Mouse (Mus musculus): Measurements from ENCODE around the gene Cul7. TPM values are rescaled to one million over a fixed set of nuclear protein-coding genes. Genes with fewer than 3 reads are reported as not detected.

The Cul7 gene
- total and polyA plus RNA-seq, 2 experiments from 2014 or later, result 20.6 to 95.5 TPM

- peak within 1 kb of the TSS; percentile 69 for H3K9ac ChIP-seq (replicated peaks; ENCODE audit: low read depth, low read length)
- peaks cover 49% of the 10 kb centered on the region for H3K36me3 ChIP-seq (replicated peaks; ENCODE audit: control insufficient read depth, insufficient read depth, low read length)
- DNase-seq (ENCODE audit: low spot score) (peak; percentile 99), ATAC-seq (ENCODE audit: insufficient read depth, low read depth) (peak; percentile 96)
- TF ChIP-seq CTCF (IDR thresholded peaks at IDR 0.05; ENCODE audit: low read depth) (no peak), EP300 (IDR thresholded peaks at IDR 0.05; ENCODE audit: low read depth) (peak; percentile 55; the same call in 1 of the 2 replicates)
- peak within 1 kb of the TSS; percentile 92 for H3K4me3 ChIP-seq (ENCODE audit: low read depth, low read length)
- no peaks in the 10 kb centered on the region for H3K27me3 ChIP-seq (ENCODE audit: control insufficient read depth, insufficient read depth, low read length)
- peak within 1 kb of the TSS; percentile 87 for H3K27ac ChIP-seq (ENCODE audit: low read depth)
- H3K4me2 ChIP-seq (ENCODE audit: low read depth, low read length), result peak within 1 kb of the TSS; percentile 95
- H3K4me1 ChIP-seq (ENCODE audit: control insufficient read depth, insufficient read depth), result peaks cover 14% of the 10 kb centered on the region
- H3K9me3 ChIP-seq (replicated peaks; ENCODE audit: control insufficient read depth, low read length), result no peaks in the 10 kb centered on the region
- whole genome bisulfite sequencing, result under 1% methylated on average over 49 of the region's 49 CpGs
Observed at GRCm38 (mm10) chr17:46680760-46681373, 30.7 kb downstream of the Cul7 start, which contains the start of gene Klhdc3. TSS of gene Klhdc3 (minus strand) at chr17:46680914.

- Histone ChIP-seq H3K27ac (ENCODE audit: low read depth) (0 out of 2 replicates have a peak overlapping the region, but pooled peaks have one; percentile 47), H3K4me1 (ENCODE audit: control insufficient read depth, insufficient read depth) (peaks cover 14% of the 10 kb centered on the region), H3K36me3 (replicated peaks; ENCODE audit: control insufficient read depth, insufficient read depth, low read length) (peaks cover 49% of the 10 kb centered on the region), H3K9ac (replicated peaks; ENCODE audit: low read depth, low read length) (peak overlapping the region; percentile 67), H3K27me3 (ENCODE audit: control insufficient read depth, insufficient read depth, low read length) (no peaks in the 10 kb centered on the region), H3K9me3 (replicated peaks; ENCODE audit: control insufficient read depth, low read length) (no peaks in the 10 kb centered on the region), H3K4me2 (ENCODE audit: low read depth, low read length) (peak overlapping the region; percentile 95), H3K4me3 (ENCODE audit: low read depth, low read length) (peak overlapping the region; percentile 92)
- no peak for TF ChIP-seq EP300 (IDR thresholded peaks at IDR 0.05; ENCODE audit: low read depth)
- TF ChIP-seq CTCF (IDR thresholded peaks at IDR 0.05; ENCODE audit: low read depth), result no peak
- ATAC-seq (ENCODE audit: insufficient read depth, low read depth), result no peak
- no peak for DNase-seq (ENCODE audit: low spot score)
- 22% methylated on average over 12 of the region's 12 CpGs for WGBS
Observed at GRCm38 (mm10) chr17:46681466-46682118, 31.5 kb downstream of the Cul7 start.

GRCm38 (mm10) chr17:46682654-46683389 lies 32.7 kb downstream of the Cul7 start:
- no peak for ATAC-seq (ENCODE audit: insufficient read depth, low read depth)
- Histone ChIP-seq H3K27me3 (ENCODE audit: control insufficient read depth, insufficient read depth, low read length) (no peaks in the 10 kb centered on the region), H3K36me3 (replicated peaks; ENCODE audit: control insufficient read depth, insufficient read depth, low read length) (peaks cover 49% of the 10 kb centered on the region), H3K4me2 (ENCODE audit: low read depth, low read length) (no peak overlapping the region), H3K9ac (replicated peaks; ENCODE audit: low read depth, low read length) (no peak overlapping the region), H3K9me3 (replicated peaks; ENCODE audit: control insufficient read depth, low read length) (no peaks in the 10 kb centered on the region), H3K4me1 (ENCODE audit: control insufficient read depth, insufficient read depth) (peaks cover 14% of the 10 kb centered on the region), H3K27ac (ENCODE audit: low read depth) (no peak overlapping the region), H3K4me3 (ENCODE audit: low read depth, low read length) (no peak overlapping the region)
- no peak for DNase-seq (ENCODE audit: low spot score)
- TF ChIP-seq EP300 (IDR thresholded peaks at IDR 0.05; ENCODE audit: low read depth) (no peak), CTCF (IDR thresholded peaks at IDR 0.05; ENCODE audit: low read depth) (no peak)
- 87% methylated on average over 16 of the region's 16 CpGs for WGBS

- Histone ChIP-seq H3K27me3 (ENCODE audit: control insufficient read depth, insufficient read depth, low read length) (no peaks in the 10 kb centered on the region), H3K4me2 (ENCODE audit: low read depth, low read length) (no peak overlapping the region), H3K4me3 (ENCODE audit: low read depth, low read length) (no peak overlapping the region), H3K9me3 (replicated peaks; ENCODE audit: control insufficient read depth, low read length) (no peaks in the 10 kb centered on the region), H3K4me1 (ENCODE audit: control insufficient read depth, insufficient read depth) (no peaks in the 10 kb centered on the region), H3K36me3 (replicated peaks; ENCODE audit: control insufficient read depth, insufficient read depth, low read length) (peaks cover 52% of the 10 kb centered on the region), H3K9ac (replicated peaks; ENCODE audit: low read depth, low read length) (no peak overlapping the region), H3K27ac (ENCODE audit: low read depth) (no peak overlapping the region)
- 85% methylated on average over 6 of the region's 6 CpGs for WGBS
- DNase-seq (ENCODE audit: low spot score) (no peak), ATAC-seq (ENCODE audit: insufficient read depth, low read depth) (no peak)
- no peak for TF ChIP-seq CTCF (IDR thresholded peaks at IDR 0.05; ENCODE audit: low read depth)
Observed at GRCm38 (mm10) chr17:46685913-46686312, 35.8 kb downstream of the Cul7 start.

GRCm38 (mm10) chr17:46690665-46691064 lies 40.5 kb downstream of the Cul7 start:
- no peak for TF ChIP-seq EP300 (IDR thresholded peaks at IDR 0.05; ENCODE audit: low read depth)
- TF ChIP-seq CTCF (IDR thresholded peaks at IDR 0.05; ENCODE audit: low read depth), result no peak
- DNase-seq (ENCODE audit: low spot score) (no peak), ATAC-seq (ENCODE audit: insufficient read depth, low read depth) (no peak)
- H3K9me3 ChIP-seq (replicated peaks; ENCODE audit: control insufficient read depth, low read length), result no peaks in the 10 kb centered on the region
- H3K27me3 ChIP-seq (ENCODE audit: control insufficient read depth, insufficient read depth, low read length), result no peaks in the 10 kb centered on the region
- 60% methylated on average over 12 of the region's 12 CpGs for WGBS
- H3K9ac ChIP-seq (replicated peaks; ENCODE audit: low read depth, low read length), result no peak overlapping the region
- H3K4me2 ChIP-seq (ENCODE audit: low read depth, low read length), result no peak overlapping the region
- H3K27ac ChIP-seq (ENCODE audit: low read depth), result no peak overlapping the region
- H3K4me1 ChIP-seq (ENCODE audit: control insufficient read depth, insufficient read depth), result no peaks in the 10 kb centered on the region
- H3K36me3 ChIP-seq (replicated peaks; ENCODE audit: control insufficient read depth, insufficient read depth, low read length), result peaks cover 24% of the 10 kb centered on the region
- no peak overlapping the region for H3K4me3 ChIP-seq (ENCODE audit: low read depth, low read length)

Measured in heart, postnatal 0 days (tissue).